Mouse (Mus musculus): Measurements from ENCODE around the gene Slc37a1. TPM values are rescaled to one million over a fixed set of nuclear protein-coding genes. Genes with fewer than 3 reads are reported as not detected.
"Not testable (repeated sequence)": the region's sequence is repeated elsewhere in the genome, so short reads cannot be mapped to it uniquely, and the experiment has no call there.

The Slc37a1 gene
- total RNA-seq, 2 experiments from 2014 or later = 6.4 to 6.6 TPM

GRCm38 (mm10) chr17:31348129-31348528, 61.5 kb downstream of the Slc37a1 start:
- no peak for DNase-seq (ENCODE audit: low spot score in 2 of 2)

GRCm38 (mm10) chr17:31349388-31349787, 62.8 kb downstream of the Slc37a1 start:
- DNase-seq (ENCODE audit: low spot score in 2 of 2) = no peak

GRCm38 (mm10) chr17:31351984-31352383, 65.4 kb downstream of the Slc37a1 start:
- no peak for DNase-seq (ENCODE audit: low spot score in 2 of 2)

GRCm38 (mm10) chr17:31353255-31353654, 66.7 kb downstream of the Slc37a1 start:
- DNase-seq (ENCODE audit: low spot score in 2 of 2) = no peak

- DNase-seq (ENCODE audit: low spot score in 2 of 2) = not testable (repeated sequence)
These were observed 68.1 kb downstream of the Slc37a1 start for GRCm38 (mm10) chr17:31354684-31355083.

GRCm38 (mm10) chr17:31355792-31356502, 69.4 kb downstream of the Slc37a1 start:
- DNase-seq (ENCODE audit: low spot score in 2 of 2) = no peak

GRCm38 (mm10) chr17:31360582-31360981, 74.0 kb downstream of the Slc37a1 start:
- DNase-seq (ENCODE audit: low spot score in 2 of 2) = peak in 1 of 2 experiments; percentile 59

GRCm38 (mm10) chr17:31365586-31366166, 79.1 kb downstream of the Slc37a1 start:
- no peak for DNase-seq (ENCODE audit: low spot score in 2 of 2)

GRCm38 (mm10) chr17:31370221-31370620, 83.6 kb downstream of the Slc37a1 start:
- DNase-seq (ENCODE audit: low spot score in 2 of 2) = no peak

GRCm38 (mm10) chr17:31370931-31371330, 84.3 kb downstream of the Slc37a1 start:
- no peak for DNase-seq (ENCODE audit: low spot score in 2 of 2)

- DNase-seq (ENCODE audit: low spot score in 2 of 2) = peak; percentile 81 to 83
These were observed 91.4 kb downstream of the Slc37a1 start for GRCm38 (mm10) chr17:31377961-31378360.

- DNase-seq (ENCODE audit: low spot score in 2 of 2) = peak; percentile 45 to 62
These were observed 91.8 kb downstream of the Slc37a1 start for GRCm38 (mm10) chr17:31378361-31378761.

GRCm38 (mm10) chr17:31379086-31379485, 92.5 kb downstream of the Slc37a1 start:
- DNase-seq (ENCODE audit: low spot score in 2 of 2) = no peak

GRCm38 (mm10) chr17:31379863-31380262, 93.3 kb downstream of the Slc37a1 start:
- no peak for DNase-seq (ENCODE audit: low spot score in 2 of 2)

GRCm38 (mm10) chr17:31383320-31383719, 96.7 kb downstream of the Slc37a1 start:
- no peak for DNase-seq (ENCODE audit: low spot score in 2 of 2)

GRCm38 (mm10) chr17:31384968-31385627, 98.5 kb downstream of the Slc37a1 start:
- no peak for DNase-seq (ENCODE audit: low spot score in 2 of 2)

GRCm38 (mm10) chr17:31385671-31386665, 99.4 kb downstream of the Slc37a1 start, which contains the start of gene Pde9a:
Gene Pde9a, plus strand, starts transcription at chr17:31386210.
- peak; percentile 56 to 74 for DNase-seq (ENCODE audit: low spot score in 2 of 2)

- DNase-seq (ENCODE audit: low spot score in 2 of 2) = no peak
These were observed 100.2 kb downstream of the Slc37a1 start for GRCm38 (mm10) chr17:31386766-31387275.

- DNase-seq (ENCODE audit: low spot score in 2 of 2) = no peak
These were observed 102.9 kb downstream of the Slc37a1 start for GRCm38 (mm10) chr17:31389432-31390050.

- no peak for DNase-seq (ENCODE audit: low spot score in 2 of 2)
These were observed 104.9 kb downstream of the Slc37a1 start for GRCm38 (mm10) chr17:31391462-31391861.

Measured in layer of hippocampus, postnatal 10 days (tissue).